Mouse (Mus musculus) stomach, postnatal 0 days (tissue): Measurements from ENCODE around the gene Gm26938. TPM values are rescaled to one million over a fixed set of nuclear protein-coding genes. Genes with fewer than 3 reads are reported as not detected.

Experiments used
- ATAC-seq: fragments of 200-750 bp; cut with Nextera tagmentation; 2 replicates; pipeline ENCODE4 v1.8.0; 2017; ENCODE audit not compliant: low FRiP score, low TSS enrichment
- DNase-seq: peaks from one replicate; pipeline ENCODE4 v3.0.0-alpha.2; 2016; ENCODE audit warnings: low spot score
- H3K27ac ChIP-seq: fragments of 300-500 bp; sonication (generic); replicated peaks from 2 replicates; pipeline ENCODE4 v1.5.1; 2014; ENCODE audit warnings: mild to moderate bottlenecking, control low read depth
- H3K27me3 ChIP-seq: fragments of 300-500 bp; sonication (generic); 2 replicates; pipeline ENCODE4 v1.6.1; 2014; ENCODE audit warnings: low read length; ENCODE audit not compliant: control insufficient read depth, insufficient read depth
- H3K36me3 ChIP-seq: fragments of 300-500 bp; sonication (generic); 2 replicates; pipeline ENCODE4 v1.6.1; 2014; ENCODE audit warnings: low read length, mixed read lengths; ENCODE audit not compliant: control insufficient read depth, insufficient read depth
- H3K4me1 ChIP-seq: fragments of 300-500 bp; sonication (generic); replicated peaks from 2 replicates; pipeline ENCODE4 v1.6.1; 2014; ENCODE audit warnings: antibody characterized with exemption; ENCODE audit not compliant: control insufficient read depth, insufficient read depth
- H3K4me2 ChIP-seq: fragments of 300-500 bp; sonication (generic); replicated peaks from 2 replicates; pipeline ENCODE4 v1.6.1; 2014; ENCODE audit warnings: low read depth, mild to moderate bottlenecking, control low read depth, moderate library complexity
- H3K4me3 ChIP-seq: fragments of 300-500 bp; sonication (generic); 2 replicates; pipeline ENCODE4 v1.5.1; 2014; ENCODE audit warnings: low read depth, low read length, control low read depth
- H3K9ac ChIP-seq: fragments of 300-500 bp; sonication (generic); 2 replicates; pipeline ENCODE4 v1.6.1; 2014; ENCODE audit warnings: mild to moderate bottlenecking, low read length, control low read depth, mixed read lengths
- H3K9me3 ChIP-seq: fragments of 300-500 bp; sonication (generic); 2 replicates; pipeline ENCODE4 v1.6.1; 2016; ENCODE audit warnings: low read length; ENCODE audit not compliant: control insufficient read depth
- CTCF ChIP-seq: IDR thresholded peaks from 2 replicates; pipeline ENCODE4 v1.5.1; 2016; ENCODE audit warnings: antibody characterized with exemption, low read depth, mild to moderate bottlenecking, moderate library complexity
- EP300 ChIP-seq: optimal IDR thresholded peaks from 2 replicates; pipeline ENCODE3; 2016; ENCODE audit warnings: antibody characterized with exemption
- WGBS: fragments of 180-500 bp; shearing (Covaris S2); extraction: QIAGEN DNeasy Blood & Tissue Kit; methylation state at CpG from one replicate; pipeline ENCODE4 v1.1.7; 2014; 5-methylcytosine and 5-hydroxymethylcytosine counted together
- polyA plus RNA-seq: library from polyadenylated mRNA; unstranded; fragments of >200 nt; fragmentation: Nextera tagmentation; extraction: Ambion mirVana; gene quantifications from 2 replicates; pipeline ENCODE4 v1.2.1, GENCODE M21; 2015

Gm26938 gene
- polyA plus RNA-seq, 1 experiment from 2014 or later: not detected

DNA sequence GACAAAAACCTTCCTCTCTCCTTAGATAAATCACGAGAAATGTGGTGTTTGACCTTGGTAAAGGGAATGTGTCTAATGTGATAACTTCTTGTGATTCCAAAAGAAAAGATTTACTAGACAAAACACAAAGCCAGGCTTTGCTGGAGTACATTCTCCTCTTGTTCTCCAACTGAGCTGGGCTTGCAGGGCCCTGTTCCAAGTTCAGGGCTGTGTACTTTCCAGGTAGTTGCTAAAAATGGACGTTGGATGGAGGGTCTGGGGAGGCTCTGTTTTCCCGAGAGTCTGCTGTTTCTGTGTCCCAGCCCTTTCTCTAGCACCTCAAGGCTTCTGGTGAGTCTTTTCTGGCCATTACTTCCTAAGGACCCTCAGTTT lies 33.3 kb downstream of the Gm26938 start:
- no peak for DNase-seq
- H3K27ac ChIP-seq: peak overlapping the region; percentile 98
- H3K4me1 ChIP-seq: peaks cover 27% of the 10 kb centered on the region
- no peaks in the 10 kb centered on the region for H3K9me3 ChIP-seq
- WGBS: 9% methylated on average over 3 of the region's 3 CpGs
- no peak for TF ChIP-seq CTCF
- no peak for TF ChIP-seq EP300
- H3K4me2 ChIP-seq: peak overlapping the region; percentile 99
- no peak for ATAC-seq
- H3K9ac ChIP-seq: peak overlapping the region; percentile 95
- no peaks in the 10 kb centered on the region for H3K27me3 ChIP-seq
- H3K4me3 ChIP-seq: peak overlapping the region; percentile 84
- no peaks in the 10 kb centered on the region for H3K36me3 ChIP-seq

DNA sequence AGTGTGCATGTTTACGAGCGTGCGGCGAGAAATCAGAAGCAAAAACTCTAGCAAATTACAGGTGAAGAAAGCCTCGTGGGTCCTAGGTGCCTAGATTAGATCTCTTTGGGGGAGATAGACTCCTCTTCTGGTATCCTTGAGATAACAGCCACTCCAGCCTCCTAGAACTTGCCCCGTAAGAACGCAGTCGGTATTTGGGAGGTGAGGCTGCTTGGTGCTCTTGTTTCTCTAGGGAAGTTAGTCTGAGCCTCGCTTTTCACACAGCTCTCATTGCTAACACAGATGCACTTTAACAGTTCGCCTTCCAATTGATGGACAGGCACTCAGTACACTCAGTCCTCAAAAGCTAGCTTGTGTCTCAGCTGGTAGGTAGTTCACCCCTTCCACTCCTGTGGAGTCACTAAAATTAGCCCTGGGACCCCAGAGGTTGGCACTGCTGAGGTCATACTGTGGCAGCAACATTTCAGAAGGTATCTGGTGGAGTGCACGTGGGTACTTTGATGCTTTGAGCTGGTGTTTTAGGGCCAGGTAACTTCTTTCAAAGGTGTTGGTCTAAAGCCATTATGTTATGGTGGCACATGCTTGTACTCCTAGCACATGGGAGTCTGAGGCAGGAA lies 33.9 kb downstream of the Gm26938 start:
- H3K9ac ChIP-seq: peak overlapping the region; percentile 95
- H3K27me3 ChIP-seq: no peaks in the 10 kb centered on the region
- WGBS: 13% methylated on average over 11 of the region's 11 CpGs
- DNase-seq (no peak), ATAC-seq (no peak)
- no peak for TF ChIP-seq EP300
- TF ChIP-seq CTCF: no peak
- peak overlapping the region; percentile 84 for H3K4me3 ChIP-seq
- no peaks in the 10 kb centered on the region for H3K9me3 ChIP-seq
- no peaks in the 10 kb centered on the region for H3K36me3 ChIP-seq
- peak overlapping the region; percentile 99 for H3K4me2 ChIP-seq
- H3K27ac ChIP-seq: peak overlapping the region; percentile 98
- peaks cover 22% of the 10 kb centered on the region for H3K4me1 ChIP-seq

DNA sequence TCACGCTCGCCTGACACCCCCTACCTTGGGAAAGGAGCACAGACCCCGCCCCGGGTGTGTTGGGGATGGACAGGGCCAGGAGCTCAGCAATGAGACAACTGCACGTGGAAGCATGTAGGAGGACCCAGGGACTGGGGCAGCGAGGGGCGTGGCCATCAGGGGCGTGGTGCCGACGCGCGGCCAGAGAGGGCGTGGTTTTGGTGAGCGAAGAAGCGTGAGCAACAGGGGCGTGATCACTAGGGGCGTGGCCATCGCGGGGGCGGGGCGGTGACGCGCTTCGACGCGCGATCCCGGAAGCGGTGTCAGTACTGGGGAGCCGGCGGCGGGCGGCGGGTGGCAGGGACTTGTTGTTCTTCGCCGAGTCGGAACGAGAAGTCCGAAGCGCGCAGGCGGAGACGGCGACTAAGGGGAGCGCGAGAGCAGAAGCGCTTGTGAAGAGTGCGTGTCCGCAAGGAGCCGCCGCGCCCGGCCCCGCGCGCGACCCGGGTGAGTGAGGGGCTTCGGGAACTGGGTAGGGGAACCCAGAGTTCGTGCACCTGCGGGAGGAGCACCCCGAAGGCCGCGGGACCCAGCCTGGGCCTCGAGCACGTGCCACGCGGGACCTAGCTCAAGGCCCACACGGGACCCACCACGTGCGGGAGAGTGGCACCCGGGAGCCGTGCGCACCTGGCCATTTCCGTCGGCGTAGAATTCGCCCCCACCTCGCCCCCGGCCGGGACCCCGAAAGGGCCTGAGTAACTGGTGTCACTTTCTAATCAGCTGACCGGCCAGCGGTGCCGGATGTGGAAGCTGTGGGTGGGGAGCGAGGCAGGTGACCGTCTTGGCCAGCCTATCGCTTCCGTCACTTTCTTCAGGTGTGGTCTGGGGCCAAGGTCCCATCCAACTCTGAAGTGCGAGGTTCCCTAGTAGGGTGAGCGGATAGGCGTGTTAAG lies 34.7 kb downstream of the Gm26938 start, which contains the start of gene Mafk:
Mafk (plus strand) TSS at position 287 of the 932 bp plus-strand sequence.
- peak; percentile 81 for ATAC-seq
- H3K4me3 ChIP-seq: peak within 1 kb of the TSS; percentile 84
- H3K27me3 ChIP-seq: no peaks in the 10 kb centered on the region
- peak; percentile 99 for DNase-seq
- peak within 1 kb of the TSS; percentile 99 for H3K4me2 ChIP-seq
- H3K9ac ChIP-seq: peak within 1 kb of the TSS; percentile 95
- WGBS: under 1% methylated on average over 90 of the region's 92 CpGs
- no peaks in the 10 kb centered on the region for H3K36me3 ChIP-seq
- H3K27ac ChIP-seq: peak within 1 kb of the TSS; percentile 98
- no peaks in the 10 kb centered on the region for H3K9me3 ChIP-seq
- peak; percentile 50 for TF ChIP-seq CTCF
- no peak for TF ChIP-seq EP300
- H3K4me1 ChIP-seq: peaks cover 19% of the 10 kb centered on the region; the same call in 1 of the 2 replicates

DNA sequence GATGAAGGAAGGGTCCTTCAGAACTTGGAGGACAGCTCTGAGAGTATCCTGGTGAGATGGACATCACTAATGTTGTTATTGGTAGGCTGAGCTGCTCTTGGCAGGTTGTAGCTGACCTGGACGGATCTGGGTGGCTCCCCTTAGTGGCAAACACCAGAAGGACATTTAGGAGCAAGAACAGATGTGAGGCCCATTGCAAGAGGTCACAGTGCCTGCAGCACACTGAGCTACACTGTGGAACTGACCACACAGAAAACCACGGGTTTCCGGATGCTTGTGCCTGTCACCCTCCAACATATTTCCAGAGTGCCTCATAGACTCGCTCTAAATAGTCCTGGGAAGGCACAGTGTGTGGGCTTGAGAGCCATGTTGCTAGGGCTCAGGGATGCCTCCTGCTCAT lies 36.7 kb downstream of the Gm26938 start:
- no peak overlapping the region for H3K9ac ChIP-seq
- TF ChIP-seq CTCF: peak; percentile 39
- no peak for TF ChIP-seq EP300

DNA sequence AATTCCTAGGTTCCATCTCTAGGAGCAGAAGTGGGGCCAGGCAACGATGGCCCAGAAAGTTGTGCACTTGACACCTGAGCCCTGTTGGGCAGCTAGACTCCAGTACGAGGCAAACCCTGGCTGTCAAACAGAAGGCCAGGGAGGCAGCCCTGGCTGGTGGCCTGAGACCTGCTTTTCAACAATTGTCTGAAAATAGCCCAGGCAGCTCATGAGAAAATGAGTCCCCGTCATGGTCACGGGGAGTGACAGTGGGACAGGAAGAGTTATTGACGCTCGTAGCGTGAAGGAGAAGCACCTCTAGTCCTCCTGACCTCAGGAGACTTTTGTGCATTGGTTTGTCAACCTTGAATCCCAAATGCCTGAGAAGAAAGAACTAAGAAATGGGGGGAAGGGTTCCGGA lies 44.8 kb downstream of the Gm26938 start:
- no peak for TF ChIP-seq CTCF
- TF ChIP-seq EP300: no peak
- WGBS: 81% methylated on average over 8 of the region's 8 CpGs
- H3K4me2 ChIP-seq: no peak overlapping the region
- H3K27me3 ChIP-seq: no peaks in the 10 kb centered on the region
- H3K9ac ChIP-seq: no peak overlapping the region
- DNase-seq: no peak
- no peaks in the 10 kb centered on the region for H3K36me3 ChIP-seq
- H3K4me1 ChIP-seq: no peaks in the 10 kb centered on the region
- H3K4me3 ChIP-seq: no peak overlapping the region
- ATAC-seq: no peak
- no peak overlapping the region for H3K27ac ChIP-seq
- no peaks in the 10 kb centered on the region for H3K9me3 ChIP-seq

More for the DNA sequence above, 36.7 kb downstream of the Gm26938 start:
- no peak overlapping the region for H3K4me2 ChIP-seq
- H3K4me3 ChIP-seq: no peak overlapping the region
- no peak for DNase-seq
- H3K27ac ChIP-seq: no peak overlapping the region
- H3K9me3 ChIP-seq: no peaks in the 10 kb centered on the region
- H3K36me3 ChIP-seq: no peaks in the 10 kb centered on the region
- H3K27me3 ChIP-seq: no peaks in the 10 kb centered on the region
- ATAC-seq: no peak
- 58% methylated on average over 4 of the region's 4 CpGs for WGBS
- peaks cover 12% of the 10 kb centered on the region; the same call in 1 of the 2 replicates for H3K4me1 ChIP-seq

DNA sequence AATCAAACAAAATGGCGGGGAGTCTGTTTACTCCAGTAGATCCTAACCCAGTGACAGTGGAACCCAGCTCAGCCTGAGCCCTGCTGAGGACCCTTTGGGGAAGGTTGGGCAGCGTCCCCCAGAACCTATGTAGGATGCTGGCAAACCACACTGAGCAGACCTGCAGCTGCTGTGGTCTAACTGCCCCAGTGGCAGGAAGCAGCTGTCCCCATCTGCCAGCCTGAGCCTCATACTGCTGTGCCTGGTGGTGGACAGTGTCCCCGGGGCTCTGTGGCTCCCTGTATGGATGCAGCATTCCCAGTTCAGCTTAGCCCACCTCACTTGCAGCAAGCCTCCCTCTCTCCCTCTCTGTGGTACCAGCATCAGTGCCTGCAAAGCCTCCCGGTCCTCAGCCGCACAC lies 49.2 kb downstream of the Gm26938 start:
- Histone ChIP-seq H3K4me1 (no peaks in the 10 kb centered on the region), H3K4me2 (no peak overlapping the region), H3K9me3 (no peaks in the 10 kb centered on the region), H3K9ac (no peak overlapping the region), H3K36me3 (peaks cover 6% of the 10 kb centered on the region), H3K27ac (no peak overlapping the region), H3K27me3 (no peaks in the 10 kb centered on the region), H3K4me3 (no peak overlapping the region)
- TF ChIP-seq CTCF (no peak), EP300 (no peak)
- ATAC-seq (no peak), DNase-seq (no peak)
- WGBS: 79% methylated on average over 5 of the region's 5 CpGs
